Mouse (Mus musculus) midbrain, embryonic 11.5 days (tissue): ENCODE data around the gene Adamtsl3. TPM values are rescaled to one million over a fixed set of nuclear protein-coding genes. Genes with fewer than 3 reads are reported as not detected.

Source experiments
- ATAC-seq: fragments of 200-750 bp; cut with Nextera tagmentation; 2 replicates; pipeline ENCODE4 v1.8.0; 2017; ENCODE audit warnings: moderate TSS enrichment, moderate library complexity; ENCODE audit not compliant: low FRiP score
- DNase-seq: peaks from one replicate; pipeline ENCODE4 v3.0.0; 2015; ENCODE audit warnings: low spot score; ENCODE audit errors: missing footprints
- H3K27ac ChIP-seq: fragments of 300-500 bp; sonication (generic); 2 replicates; pipeline ENCODE4 v1.5.1; 2014; ENCODE audit warnings: low read depth, low read length
- H3K27me3 ChIP-seq: fragments of 300-500 bp; sonication (generic); 2 replicates; pipeline ENCODE4 v1.6.1; 2014; ENCODE audit warnings: mild to moderate bottlenecking, low read length, moderate library complexity, mixed read lengths; ENCODE audit not compliant: control insufficient read depth, insufficient read depth
- H3K36me3 ChIP-seq: fragments of 300-500 bp; sonication (generic); 2 replicates; pipeline ENCODE4 v1.6.1; 2014; ENCODE audit warnings: mild to moderate bottlenecking, low read length, moderate library complexity, mixed read lengths; ENCODE audit not compliant: control insufficient read depth, insufficient read depth
- H3K4me1 ChIP-seq: fragments of 300-500 bp; sonication (generic); 2 replicates; pipeline ENCODE4 v1.6.1; 2014; ENCODE audit warnings: low read length; ENCODE audit not compliant: control insufficient read depth, insufficient read depth
- H3K4me2 ChIP-seq: fragments of 300-500 bp; sonication (generic); 2 replicates; pipeline ENCODE4 v1.6.1; 2014; ENCODE audit warnings: mild to moderate bottlenecking, moderate library complexity
- H3K4me3 ChIP-seq: fragments of 300-500 bp; sonication (generic); 2 replicates; pipeline ENCODE4 v1.5.1; 2014; ENCODE audit warnings: low read depth, low read length
- H3K9ac ChIP-seq: fragments of 300-500 bp; sonication (generic); 2 replicates; pipeline ENCODE4 v1.6.1; 2014; ENCODE audit warnings: low read length
- H3K9me3 ChIP-seq: fragments of 300-500 bp; sonication (generic); 2 replicates; pipeline ENCODE4 v1.6.1; 2016; ENCODE audit warnings: low read length; ENCODE audit not compliant: control insufficient read depth
- WGBS: fragments of 180-500 bp; shearing (Covaris S2); extraction: QIAGEN DNeasy Blood & Tissue Kit; methylation state at CpG from one replicate; pipeline ENCODE4 v1.1.7; 2014; 5-methylcytosine and 5-hydroxymethylcytosine counted together
- polyA plus RNA-seq: library from polyadenylated mRNA; unstranded; fragments of >200 nt; fragmentation: Nextera tagmentation; extraction: Ambion mirVana; gene quantifications from 2 replicates; pipeline ENCODE4 v1.2.1, GENCODE M21; 2014

Adamtsl3 gene
- polyA plus RNA-seq, 1 experiment from 2014 or later, result not detected

DNA sequence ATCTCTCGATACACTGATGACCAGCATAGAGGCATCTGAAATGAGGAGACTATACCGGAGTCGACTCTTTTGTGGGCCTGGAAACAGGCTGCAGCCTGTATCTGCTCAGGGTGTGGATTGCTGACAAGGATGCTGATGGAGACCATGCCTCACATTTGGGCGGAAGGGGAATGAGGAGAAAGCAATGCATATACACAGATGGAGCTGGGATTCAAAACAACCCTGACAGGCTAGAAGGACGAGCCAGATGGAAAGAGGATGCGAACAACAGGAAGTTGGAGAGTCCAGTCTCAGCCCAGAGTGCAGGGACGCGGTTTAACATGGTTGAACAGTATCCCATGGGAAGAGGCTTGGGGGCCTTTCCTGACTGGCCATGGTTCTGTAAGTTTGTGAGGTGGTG lies 34.6 kb downstream of the Adamtsl3 start:
- ATAC-seq, result no peak
- H3K4me1 ChIP-seq, result no peaks in the 10 kb centered on the region
- H3K4me2 ChIP-seq, result no peak overlapping the region
- DNase-seq, result no peak
- no peaks in the 10 kb centered on the region for H3K36me3 ChIP-seq
- no peak overlapping the region for H3K4me3 ChIP-seq
- 88% methylated on average over 8 of the region's 8 CpGs for WGBS
- H3K9me3 ChIP-seq, result no peaks in the 10 kb centered on the region
- H3K9ac ChIP-seq, result no peak overlapping the region
- no peaks in the 10 kb centered on the region for H3K27me3 ChIP-seq
- H3K27ac ChIP-seq, result no peak overlapping the region

DNA sequence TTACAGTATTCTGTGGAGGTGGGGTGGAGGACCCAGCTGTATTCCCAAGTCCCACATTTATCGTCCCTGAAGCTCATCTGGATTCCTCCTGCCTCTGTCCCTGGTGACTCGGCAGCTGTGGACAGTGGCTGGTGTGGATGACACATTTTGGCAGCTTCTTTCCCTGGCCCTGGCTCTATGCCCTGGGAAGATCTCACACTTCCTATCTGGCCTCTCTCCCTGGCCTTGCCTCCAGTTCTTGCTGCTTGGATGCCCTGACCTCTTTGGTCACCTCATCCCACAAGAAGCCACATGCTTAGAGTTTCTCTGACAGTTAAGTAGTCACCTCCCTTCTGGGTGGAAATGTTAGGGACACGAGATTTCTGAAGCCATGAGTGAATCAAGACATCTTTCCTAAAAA lies 35.9 kb downstream of the Adamtsl3 start:
- no peak overlapping the region for H3K4me2 ChIP-seq
- H3K9ac ChIP-seq, result no peak overlapping the region
- 83% methylated on average over 3 of the region's 3 CpGs for WGBS
- no peak overlapping the region for H3K4me3 ChIP-seq
- no peaks in the 10 kb centered on the region for H3K27me3 ChIP-seq
- H3K36me3 ChIP-seq, result no peaks in the 10 kb centered on the region
- no peak overlapping the region for H3K27ac ChIP-seq
- H3K4me1 ChIP-seq, result no peaks in the 10 kb centered on the region
- ATAC-seq, result no peak
- DNase-seq, result no peak
- no peaks in the 10 kb centered on the region for H3K9me3 ChIP-seq

DNA sequence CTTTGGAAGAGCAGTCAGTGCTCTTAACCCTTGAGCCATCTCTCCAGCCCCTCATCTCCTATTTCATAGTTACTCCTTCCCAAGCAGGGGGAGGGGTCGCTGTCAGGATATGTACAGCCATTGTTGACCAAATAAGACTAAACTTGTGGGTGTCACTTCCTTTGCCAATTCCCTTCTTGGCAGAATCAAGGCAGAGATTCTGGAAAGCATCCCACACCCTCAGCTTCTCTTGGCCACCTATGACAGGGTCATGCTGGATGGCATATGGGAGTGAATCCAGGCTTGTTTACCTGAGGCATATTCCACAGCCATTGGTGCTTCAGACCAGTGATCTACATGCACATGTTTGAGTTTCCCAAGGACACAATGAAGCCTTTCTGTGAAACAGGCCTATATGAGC lies 42.8 kb downstream of the Adamtsl3 start:
- no peak overlapping the region for H3K4me2 ChIP-seq
- H3K4me1 ChIP-seq, result no peaks in the 10 kb centered on the region
- no peak overlapping the region for H3K9ac ChIP-seq
- ATAC-seq (no peak), DNase-seq (no peak)
- H3K27ac ChIP-seq, result no peak overlapping the region
- WGBS, result 56% methylated on average over 1 of the region's 1 CpGs
- H3K36me3 ChIP-seq, result no peaks in the 10 kb centered on the region
- no peaks in the 10 kb centered on the region for H3K27me3 ChIP-seq
- H3K9me3 ChIP-seq, result no peaks in the 10 kb centered on the region
- no peak overlapping the region for H3K4me3 ChIP-seq

DNA sequence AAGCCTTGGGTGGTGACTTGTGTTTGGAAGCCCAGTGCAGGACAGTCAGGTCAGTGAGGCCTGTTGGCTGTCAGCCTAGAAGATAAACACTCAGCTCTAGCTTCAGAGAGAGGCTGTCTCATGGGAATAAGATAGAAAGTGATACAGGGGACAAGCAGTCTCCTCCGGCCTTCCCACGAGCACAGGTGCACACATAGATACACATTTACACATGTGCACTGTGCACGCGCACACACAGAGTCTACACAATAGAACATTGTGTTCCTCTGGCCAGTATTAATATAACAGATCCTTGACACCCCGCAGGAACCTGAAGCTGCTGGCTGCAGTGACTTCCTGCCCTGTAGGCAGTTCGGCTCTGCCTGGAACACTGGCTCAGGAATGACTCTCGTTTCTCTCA lies 44.3 kb downstream of the Adamtsl3 start:
- Histone ChIP-seq H3K36me3 (no peaks in the 10 kb centered on the region), H3K9ac (no peak overlapping the region), H3K4me3 (no peak overlapping the region), H3K4me2 (no peak overlapping the region), H3K27ac (no peak overlapping the region), H3K9me3 (no peaks in the 10 kb centered on the region), H3K27me3 (no peaks in the 10 kb centered on the region), H3K4me1 (no peaks in the 10 kb centered on the region)
- no peak for DNase-seq
- ATAC-seq, result no peak
- 86% methylated on average over 7 of the region's 7 CpGs for WGBS

DNA sequence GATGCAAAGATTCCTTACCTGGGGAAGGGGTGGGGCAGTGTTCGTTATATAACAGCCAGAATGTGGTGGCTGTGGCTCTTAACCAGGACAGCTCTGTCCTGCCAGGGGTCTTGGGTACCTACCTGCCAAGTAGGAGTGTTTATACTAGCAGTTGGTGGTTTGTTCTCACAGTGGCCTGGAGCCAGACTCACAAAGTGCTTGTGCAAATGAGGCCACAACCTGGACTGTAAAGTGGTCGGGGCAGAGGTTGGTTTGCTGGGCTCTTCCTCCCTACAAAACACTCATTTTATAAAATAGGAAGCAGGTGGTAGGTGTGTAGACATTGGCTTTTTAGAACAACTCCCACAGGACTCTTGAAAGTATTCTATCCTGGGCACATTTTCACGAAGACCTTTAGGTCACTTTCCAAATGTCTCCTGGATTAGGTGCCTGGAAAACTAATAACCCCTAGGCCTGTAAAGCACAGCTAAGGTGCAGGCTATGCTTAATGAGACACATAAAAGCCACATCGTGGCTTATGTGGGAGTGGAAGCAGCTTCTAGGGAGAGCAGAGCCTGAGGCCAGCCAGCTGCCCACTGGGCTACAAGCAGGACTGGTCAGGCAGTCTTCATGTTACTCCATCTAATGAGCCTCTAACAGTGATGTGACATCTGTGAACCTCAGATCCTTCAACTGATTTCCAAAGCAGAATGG lies 47.5 kb downstream of the Adamtsl3 start:
- DNase-seq (no peak), ATAC-seq (no peak)
- Histone ChIP-seq H3K27me3 (no peaks in the 10 kb centered on the region), H3K4me3 (no peak overlapping the region), H3K4me1 (no peaks in the 10 kb centered on the region), H3K9ac (no peak overlapping the region), H3K9me3 (no peaks in the 10 kb centered on the region), H3K27ac (no peak overlapping the region), H3K4me2 (no peak overlapping the region), H3K36me3 (no peaks in the 10 kb centered on the region)
- WGBS, result 77% methylated on average over 4 of the region's 4 CpGs

DNA sequence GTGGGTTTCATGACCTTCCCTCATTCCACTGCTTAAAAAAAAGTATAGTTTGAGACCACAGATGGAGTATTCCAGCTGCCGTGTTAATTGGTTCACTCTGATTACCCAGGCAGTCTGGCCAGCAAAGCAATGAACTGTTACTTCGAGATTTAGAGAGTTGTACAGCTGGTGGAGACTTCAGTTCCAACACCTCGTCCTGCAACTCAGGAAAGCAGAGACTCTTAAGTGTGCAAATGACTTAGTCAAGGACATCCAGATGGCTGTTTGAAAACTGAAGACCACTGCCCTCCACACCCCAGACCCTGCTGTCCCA lies 48.0 kb downstream of the Adamtsl3 start:
- Histone ChIP-seq H3K36me3 (no peaks in the 10 kb centered on the region), H3K9ac (no peak overlapping the region), H3K27me3 (no peaks in the 10 kb centered on the region), H3K27ac (no peak overlapping the region), H3K4me1 (no peaks in the 10 kb centered on the region), H3K9me3 (no peaks in the 10 kb centered on the region), H3K4me3 (no peak overlapping the region), H3K4me2 (no peak overlapping the region)
- WGBS, result 85% methylated on average over 3 of the region's 3 CpGs
- ATAC-seq (no peak), DNase-seq (no peak)

DNA sequence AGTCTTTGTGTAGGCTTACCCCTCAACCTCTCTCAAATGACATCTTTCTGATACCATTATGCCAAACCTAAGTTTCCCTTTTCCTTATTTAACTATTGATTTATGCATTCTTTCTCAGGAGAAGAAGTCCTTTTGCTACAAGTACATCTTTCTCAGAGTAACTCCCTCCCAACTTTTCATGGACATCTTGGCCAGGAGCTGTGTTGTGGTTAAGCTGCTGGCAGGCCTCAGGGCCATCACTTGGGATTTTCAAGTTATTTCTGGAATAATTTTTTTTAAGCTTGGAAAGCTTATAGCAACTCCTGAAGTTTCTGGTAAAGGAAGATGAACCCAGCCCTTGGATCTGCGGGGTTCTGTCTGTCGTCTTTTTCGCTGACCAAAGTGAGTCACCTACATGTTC lies 51.6 kb downstream of the Adamtsl3 start:
- WGBS, result 87% methylated on average over 3 of the region's 3 CpGs
- Histone ChIP-seq H3K27me3 (no peaks in the 10 kb centered on the region), H3K4me2 (no peak overlapping the region), H3K36me3 (no peaks in the 10 kb centered on the region), H3K4me3 (no peak overlapping the region), H3K9me3 (no peaks in the 10 kb centered on the region), H3K27ac (no peak overlapping the region), H3K9ac (no peak overlapping the region), H3K4me1 (no peaks in the 10 kb centered on the region)
- DNase-seq, result no peak
- ATAC-seq, result no peak

DNA sequence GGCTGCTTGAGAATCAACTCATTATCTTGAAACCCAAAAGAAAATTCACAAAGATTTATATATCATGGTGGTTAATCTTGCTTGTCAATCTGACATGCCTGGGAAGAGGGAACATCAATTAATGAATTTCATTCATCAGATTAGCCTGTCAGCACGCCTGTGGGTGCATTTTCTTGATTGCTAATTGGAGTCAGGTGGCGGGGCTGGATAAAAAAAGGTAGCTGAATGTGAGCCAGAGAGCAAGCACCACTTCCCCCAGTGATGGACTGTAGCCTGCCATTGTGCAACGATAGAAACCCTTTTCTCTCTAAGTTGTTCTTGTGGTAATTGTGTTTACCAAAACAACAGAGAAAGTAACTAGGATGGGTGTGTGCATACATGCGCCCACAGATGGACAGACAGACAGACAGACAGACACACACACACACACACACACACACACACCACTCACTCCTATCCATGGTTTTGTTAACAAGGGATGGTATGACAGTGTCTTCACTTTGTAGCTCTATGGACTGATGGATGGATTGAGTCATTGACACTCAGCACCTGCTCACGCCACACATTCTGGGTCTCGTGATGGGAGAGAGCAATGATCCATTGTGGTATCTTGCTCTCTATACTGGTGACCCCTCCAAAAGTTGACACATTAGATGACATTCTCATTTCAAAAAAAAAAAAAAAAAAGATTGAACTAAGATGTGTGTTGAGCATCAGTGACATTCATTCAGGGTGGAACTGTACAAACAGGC lies 59.1 kb downstream of the Adamtsl3 start:
- H3K9ac ChIP-seq, result no peak overlapping the region
- no peaks in the 10 kb centered on the region for H3K27me3 ChIP-seq
- H3K4me3 ChIP-seq, result no peak overlapping the region
- WGBS, result 87% methylated on average over 6 of the region's 6 CpGs
- H3K36me3 ChIP-seq, result no peaks in the 10 kb centered on the region
- no peak overlapping the region for H3K27ac ChIP-seq
- H3K9me3 ChIP-seq, result no peaks in the 10 kb centered on the region
- no peak overlapping the region for H3K4me2 ChIP-seq
- H3K4me1 ChIP-seq, result no peaks in the 10 kb centered on the region
- no peak for ATAC-seq
- no peak for DNase-seq

DNA sequence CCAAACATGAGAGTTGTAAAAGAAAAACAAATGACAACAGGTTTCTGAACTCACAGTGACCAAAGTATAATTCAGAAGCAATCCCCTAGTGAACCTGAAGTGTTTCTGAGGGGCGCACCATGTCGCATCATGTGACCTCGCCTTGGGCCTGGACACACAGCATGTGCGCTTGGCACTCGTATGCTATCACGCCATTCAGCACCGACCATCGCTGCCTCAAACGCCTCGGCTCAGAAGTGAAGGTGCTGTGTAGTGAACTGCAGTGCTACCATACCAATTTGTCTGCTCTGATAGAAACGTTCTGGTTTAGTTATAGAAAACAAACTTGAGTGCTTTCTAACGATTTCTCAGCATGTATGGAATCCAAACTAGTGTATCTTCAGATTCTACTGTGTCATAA lies 59.7 kb downstream of the Adamtsl3 start:
- no peak overlapping the region for H3K27ac ChIP-seq
- H3K4me3 ChIP-seq, result no peak overlapping the region
- ATAC-seq, result no peak
- H3K36me3 ChIP-seq, result no peaks in the 10 kb centered on the region
- 91% methylated on average over 12 of the region's 12 CpGs for WGBS
- no peak overlapping the region for H3K9ac ChIP-seq
- H3K4me2 ChIP-seq, result no peak overlapping the region
- H3K4me1 ChIP-seq, result no peaks in the 10 kb centered on the region
- H3K9me3 ChIP-seq, result no peaks in the 10 kb centered on the region
- no peaks in the 10 kb centered on the region for H3K27me3 ChIP-seq
- no peak for DNase-seq
